In the genomic region with DNA sequence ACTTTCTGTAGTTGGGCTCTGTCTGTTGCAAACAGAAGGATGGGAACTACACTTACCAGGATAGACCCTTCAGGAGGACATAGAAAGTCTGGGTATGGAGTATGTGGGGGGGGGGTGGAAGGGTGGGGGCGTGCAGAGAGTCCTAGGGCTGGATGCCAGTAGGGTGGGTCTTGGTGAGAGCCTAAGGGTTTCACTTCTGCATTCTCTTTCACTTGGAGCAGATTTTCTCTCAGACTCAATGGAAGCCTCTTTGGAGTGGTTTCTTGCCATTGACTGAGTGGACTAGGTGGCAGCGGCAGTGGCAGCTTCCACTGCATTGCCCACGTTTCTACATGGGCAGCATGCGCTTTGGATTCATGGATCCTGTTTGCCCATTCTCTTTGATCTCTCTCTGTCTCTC, we compare ENCODE assay signal across 38 mouse cellular contexts. TPM values are rescaled to one million over a fixed set of nuclear protein-coding genes. Genes with fewer than 3 reads are reported as not detected.
"Had no signal": no experiment of that assay in that cellular context is flagged by ENCODE, and none has a peak within 500 bp of the region (broad histone marks: within the 10 kb centered on the region; RNA-seq: fewer than 3 reads in every experiment).

No protein-coding gene starts in this region.

- H3K9ac ChIP-seq: limb, embryonic 12.5 days; limb, embryonic 13.5 days; limb, embryonic 15.5 days; liver, embryonic 13.5 days; liver, embryonic 14.5 days; liver, embryonic 15.5 days; liver, postnatal 0 days; lung, embryonic 14.5 days; lung, embryonic 15.5 days; midbrain, embryonic 12.5 days; midbrain, embryonic 13.5 days; midbrain, embryonic 15.5 days; neural tube, embryonic 12.5 days; neural tube, embryonic 13.5 days had no signal

- H3K27ac ChIP-seq: limb, embryonic 10.5 days; limb, embryonic 12.5 days; limb, embryonic 13.5 days; limb, embryonic 15.5 days; liver, embryonic 13.5 days; liver, embryonic 14.5 days; liver, embryonic 15.5 days; lung, embryonic 15.5 days; macrophage; midbrain, embryonic 10.5 days; midbrain, embryonic 12.5 days; midbrain, embryonic 13.5 days; midbrain, embryonic 15.5 days; neural tube, embryonic 12.5 days; neural tube, embryonic 13.5 days had no signal

- DNase-seq: left cerebral cortex, postnatal 4 days; liver; liver, embryonic 13.5 days; liver, postnatal 0 days; lung, adult 18-20 months; lung, adult 2 months; lung, embryonic 14.5 days; lung, postnatal 10 days; lung, postnatal 14 days; lung, postnatal 36 days; lung, postnatal 4 days; midbrain, embryonic 14.5 days had no signal

- H3K4me1 ChIP-seq: liver, embryonic 15.5 days; lung, embryonic 15.5 days had no signal

- ATAC-seq: liver, postnatal 0 days; lung, postnatal 0 days; midbrain, embryonic 13.5 days; midbrain, embryonic 15.5 days; midbrain, embryonic 16.5 days had no signal

- H3K4me2 ChIP-seq: limb, embryonic 12.5 days; limb, embryonic 13.5 days; limb, embryonic 15.5 days; liver, embryonic 11.5 days; liver, embryonic 13.5 days; liver, embryonic 15.5 days; lung, embryonic 14.5 days; lung, embryonic 15.5 days; midbrain, embryonic 11.5 days; midbrain, embryonic 12.5 days; midbrain, embryonic 13.5 days; midbrain, embryonic 15.5 days; neural tube, embryonic 12.5 days; neural tube, embryonic 13.5 days had no signal

- H3K36me3 ChIP-seq: limb, embryonic 10.5 days; limb, embryonic 12.5 days; limb, embryonic 13.5 days; limb, embryonic 15.5 days; liver, embryonic 13.5 days; liver, embryonic 15.5 days; lung, embryonic 15.5 days; midbrain, embryonic 10.5 days; midbrain, embryonic 12.5 days; midbrain, embryonic 13.5 days; midbrain, embryonic 15.5 days; neural tube, embryonic 12.5 days; neural tube, embryonic 13.5 days had no signal

- H3K4me3 ChIP-seq: limb, embryonic 10.5 days; limb, embryonic 12.5 days; limb, embryonic 13.5 days; limb, embryonic 15.5 days; liver, embryonic 13.5 days; liver, embryonic 15.5 days; lung, embryonic 15.5 days; megakaryocyte, embryonic 14.5 days; midbrain, embryonic 10.5 days; midbrain, embryonic 12.5 days; midbrain, embryonic 13.5 days; midbrain, embryonic 15.5 days; neural tube, embryonic 12.5 days; neural tube, embryonic 13.5 days had no signal

- H3K9me3 ChIP-seq: limb, embryonic 10.5 days; limb, embryonic 12.5 days; limb, embryonic 15.5 days; liver, embryonic 13.5 days; liver, embryonic 15.5 days; lung, embryonic 15.5 days; midbrain, embryonic 10.5 days; midbrain, embryonic 12.5 days; midbrain, embryonic 13.5 days; midbrain, embryonic 15.5 days; neural tube, embryonic 12.5 days; neural tube, embryonic 13.5 days had no signal

- H3K27me3 ChIP-seq: limb, embryonic 12.5 days; limb, embryonic 13.5 days; limb, embryonic 15.5 days; lung, embryonic 15.5 days; neural tube, embryonic 12.5 days; neural tube, embryonic 13.5 days had no signal

RNA-seq across cellular contexts. Expression of a gene that starts 16.4 kb away (rescaled TPM):
- total RNA-seq: left cerebral cortex, postnatal 14 days; left cerebral cortex, postnatal 25 days; left cerebral cortex, postnatal 36 days; liver, adult 2 months; megakaryocyte, adult 5-6 weeks; megakaryocyte-erythroid progenitor cell, adult 5-6 weeks; monocyte, adult 5-6 weeks had no signal
- polyA plus RNA-seq: limb, embryonic 10.5 days; liver, embryonic 11.5 days; liver, embryonic 14.5 days; lung, embryonic 15.5 days; macrophage had no signal
